9 mouse cellular contexts compared by ENCODE assay signal in the genomic region with DNA sequence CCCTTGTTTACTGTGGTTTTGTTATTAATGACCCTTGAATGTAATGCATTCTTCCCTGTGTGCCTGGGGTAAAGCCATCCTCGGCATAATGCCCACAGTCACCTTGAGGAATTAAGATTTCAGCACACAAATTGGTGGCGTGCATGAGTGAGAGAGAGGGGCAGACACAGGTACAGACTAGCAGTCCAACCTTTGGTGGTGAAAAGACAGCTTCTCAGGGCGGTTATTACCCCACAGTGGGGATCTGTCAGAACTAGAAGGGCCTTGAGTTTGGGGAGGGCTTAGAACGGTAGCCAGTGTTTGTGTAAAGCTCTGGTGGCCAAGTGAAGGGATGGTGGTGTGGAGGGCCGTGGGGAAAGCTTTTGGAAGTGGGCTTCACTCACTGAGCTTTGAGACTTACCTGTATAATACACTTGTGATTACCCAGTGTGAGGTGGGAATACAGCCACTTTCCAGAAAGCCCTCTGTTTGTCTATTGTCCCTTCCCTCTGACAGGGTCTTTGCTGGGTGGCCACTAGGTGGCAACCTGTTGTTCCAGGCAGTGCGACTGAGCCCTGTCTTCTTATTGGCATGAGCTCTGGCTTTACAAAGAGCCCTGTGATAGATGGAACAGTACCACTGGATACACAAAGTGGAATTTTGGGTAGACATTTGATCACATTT. TPM values are rescaled to one million over a fixed set of nuclear protein-coding genes. Genes with fewer than 3 reads are reported as not detected.
A peak's percentile ranks its signal among the peaks of the same experiment; 100 is the strongest.
DNase-seq lines count a peak whose midpoint lies in the region; TF ChIP-seq lines count a peak whose summit lies in the region.
"Had no signal": no experiment of that assay in that cellular context is flagged by ENCODE, and none has a peak within 500 bp of the region (broad histone marks: within the 10 kb centered on the region; RNA-seq: fewer than 3 reads in every experiment).

No protein-coding gene starts in this region.

- no peaks in the 10 kb centered on the region for H3K4me1 ChIP-seq in hindbrain, embryonic 10.5 days (replicated peaks)
- H3K4me1 ChIP-seq: heart, embryonic 15.5 days had no signal

- peak; percentile 58 for DNase-seq in gastrocnemius, adult 2 months
- no peak for DNase-seq in gastrocnemius, postnatal 25 days
- peak; percentile 35 for DNase-seq in adrenal gland, adult 8-10 months
- peak; percentile 39 for DNase-seq in embryo, embryonic 11.5 days (ENCODE audit: low read depth, low spot score)
- DNase-seq in hindbrain, embryonic 10.5 days (ENCODE audit: low spot score), result peak; percentile 56
- peak; percentile 54 to 72 for DNase-seq in layer of hippocampus, adult 18-20 months (ENCODE audit: low spot score in 2 of 2)
- peak; percentile 68 for DNase-seq in lung, postnatal 36 days
- peak; percentile 31 for DNase-seq in right cerebral cortex, postnatal 25 days

- H3K4me3 ChIP-seq in gastrocnemius, adult 2 months, result no peak overlapping the region
- no peak overlapping the region for H3K4me3 ChIP-seq in hindbrain, embryonic 10.5 days
- H3K4me3 ChIP-seq: heart, embryonic 15.5 days had no signal

- H3K27me3 ChIP-seq in hindbrain, embryonic 10.5 days (ENCODE audit: insufficient read depth, poor library complexity, severe bottlenecking), result no peaks in the 10 kb centered on the region
- H3K27me3 ChIP-seq: heart, embryonic 15.5 days had no signal

- H3K36me3 ChIP-seq in hindbrain, embryonic 10.5 days, result peaks cover 80% of the 10 kb centered on the region

- no peak overlapping the region for H3K27ac ChIP-seq in gastrocnemius, adult 2 months
- no peak overlapping the region for H3K27ac ChIP-seq in hindbrain, embryonic 10.5 days
- H3K27ac ChIP-seq: heart, embryonic 15.5 days had no signal

- intact Hi-C loops in gastrocnemius, adult 2 months (cut with DNase I), result loop anchor here (5.0 kb wide), 1 partner anchor 97 kb away; no protein-coding TSS in a partner anchor

- no peaks in the 10 kb centered on the region for H3K9me3 ChIP-seq in hindbrain, embryonic 10.5 days
- H3K9me3 ChIP-seq: heart, embryonic 15.5 days had no signal

- peak; percentile 83 for TF ChIP-seq CTCF in gastrocnemius, adult 2 months (IDR thresholded peaks at IDR 0.05)

- 62% methylated on average over 6 of the region's 6 CpGs for WGBS in hindbrain, embryonic 10.5 days

RNA-seq across cellular contexts. Expression of a gene that starts 59.2 kb away (rescaled TPM):
- 10 to 100 TPM; 10.5 to 12.2 TPM for total RNA-seq in gastrocnemius, adult 2 months (2021)
- 1 to 10 TPM; 8.1 to 9.0 TPM for total RNA-seq in gastrocnemius, postnatal 25 days (2021)
- 10 to 100 TPM; 35.7 to 57.0 (median 46.4) TPM for total RNA-seq in adrenal gland, adult 8-10 months (2022)
- polyA plus RNA-seq in hindbrain, embryonic 10.5 days (2016; fragmentation: Nextera tagmentation; extraction: Ambion mirVana), result 45.7 and 46.9 TPM in 2 replicates
- total RNA-seq in layer of hippocampus, adult 18-20 months (2021), result 100 to 1,000 TPM; 120 to 121 TPM
